Mouse (Mus musculus) Muller cell, postnatal 12 days (primary cell): ENCODE data around the gene Bpifb9a.
A peak's percentile ranks its signal among the peaks of the same experiment; 100 is the strongest.
"Not testable (repeated sequence)": the region's sequence is repeated elsewhere in the genome, so short reads cannot be mapped to it uniquely, and the experiment has no call there.

ENCODE experiments used
- DNase-seq: peaks from one replicate; pipeline ENCODE4 v3.0.0-alpha.2; 2015; ENCODE audit errors: inconsistent ontology term

Bpifb9a gene

DNA sequence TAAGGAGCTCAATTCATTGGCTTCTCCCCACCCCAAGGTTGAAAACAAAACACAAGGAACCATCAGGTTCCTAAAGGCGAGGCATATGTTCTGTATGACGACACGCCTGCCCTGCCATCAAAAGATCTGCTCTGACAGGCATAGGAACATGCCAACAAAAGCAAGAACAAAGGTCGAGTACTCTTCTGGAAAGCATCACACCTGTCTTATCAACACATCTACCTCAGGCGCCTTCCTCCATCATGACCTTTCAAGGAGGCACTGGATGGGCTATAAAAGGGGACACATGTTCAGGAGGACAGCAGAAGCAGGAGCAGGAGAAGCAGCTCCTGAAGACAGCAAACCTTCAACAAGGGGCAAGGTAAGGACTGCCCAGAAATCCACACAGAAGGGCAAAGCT lies at the start of gene Bpifb9a:
Gene Bpifb9a (plus strand): TSS at position 301 of the 400 bp plus-strand sequence.
- not testable (repeated sequence) for DNase-seq

DNA sequence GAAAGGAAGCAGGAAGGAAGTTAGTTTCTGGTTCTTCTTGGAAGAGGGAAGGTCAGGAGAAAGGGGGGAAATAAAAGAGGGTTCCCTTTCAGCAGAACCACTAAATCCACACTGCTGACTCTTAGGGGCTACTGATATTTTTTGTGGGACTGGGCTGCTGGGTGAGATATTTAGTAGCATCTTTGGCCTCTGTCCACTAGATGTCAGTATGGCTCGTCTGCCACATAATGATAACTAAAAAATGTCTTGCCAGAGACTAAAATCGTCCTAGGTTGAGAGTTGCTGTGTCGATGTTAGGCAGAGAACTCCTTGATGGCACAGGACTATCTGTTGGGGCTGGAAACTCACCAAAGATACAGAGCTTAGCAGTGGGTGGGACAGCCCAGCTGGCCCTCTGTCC lies 48.5 kb upstream of the Bpifb9a start:
- DNase-seq, result peak; percentile 22

DNA sequence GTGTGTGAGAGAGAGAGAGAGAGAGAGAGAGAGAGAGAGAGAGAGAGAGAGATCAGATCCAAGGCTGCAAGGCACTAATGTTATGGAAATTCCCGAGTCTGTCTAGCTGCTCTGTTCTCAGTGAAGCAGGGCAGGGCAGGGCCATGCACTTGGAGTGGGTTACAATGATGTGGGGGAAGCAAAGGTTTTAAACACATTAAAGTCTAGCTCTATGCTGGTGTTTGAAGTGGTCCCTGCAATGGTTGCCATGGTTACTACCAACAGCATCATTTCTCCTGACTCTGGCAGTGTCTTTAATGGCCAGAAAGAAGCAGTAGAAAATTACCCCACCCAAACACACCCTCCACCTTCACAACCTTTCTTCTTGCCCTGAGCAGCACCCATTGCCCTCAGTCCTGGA lies 46.5 kb upstream of the Bpifb9a start:
- no peak for DNase-seq

GRCm38 (mm10) chr2:154211881-154212280 lies 45.8 kb upstream of the Bpifb9a start:
- DNase-seq, result no peak

GRCm38 (mm10) chr2:154215191-154215590 lies 42.5 kb upstream of the Bpifb9a start:
- DNase-seq, result peak; percentile 86

- no peak for DNase-seq
These were observed 37.7 kb upstream of the Bpifb9a start for GRCm38 (mm10) chr2:154219950-154220349.

- DNase-seq, result peak; percentile 58
These were observed 34.3 kb upstream of the Bpifb9a start, which contains the start of gene Bpifb5 for GRCm38 (mm10) chr2:154223265-154223916. TSS of gene Bpifb5 (plus strand) at chr2:154223742.

DNA sequence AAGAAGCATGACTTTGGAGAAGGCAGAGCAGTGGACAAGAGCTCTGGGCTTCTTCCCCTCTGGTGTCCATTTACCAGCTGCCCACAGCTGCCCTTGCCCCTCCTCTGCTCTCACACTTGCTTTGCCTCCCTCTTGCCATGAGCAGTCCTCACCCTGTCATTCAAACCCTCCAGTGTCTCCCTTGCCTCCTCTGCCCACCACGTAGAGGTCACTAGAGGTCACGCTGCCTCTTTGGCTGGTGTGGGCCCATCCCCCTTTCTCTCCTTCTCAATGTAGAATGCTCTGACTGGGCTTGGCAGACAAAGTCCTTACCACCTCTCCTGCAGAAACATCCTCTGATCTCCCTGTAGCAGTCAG lies 33.8 kb upstream of the Bpifb9a start:
- no peak for DNase-seq

DNA sequence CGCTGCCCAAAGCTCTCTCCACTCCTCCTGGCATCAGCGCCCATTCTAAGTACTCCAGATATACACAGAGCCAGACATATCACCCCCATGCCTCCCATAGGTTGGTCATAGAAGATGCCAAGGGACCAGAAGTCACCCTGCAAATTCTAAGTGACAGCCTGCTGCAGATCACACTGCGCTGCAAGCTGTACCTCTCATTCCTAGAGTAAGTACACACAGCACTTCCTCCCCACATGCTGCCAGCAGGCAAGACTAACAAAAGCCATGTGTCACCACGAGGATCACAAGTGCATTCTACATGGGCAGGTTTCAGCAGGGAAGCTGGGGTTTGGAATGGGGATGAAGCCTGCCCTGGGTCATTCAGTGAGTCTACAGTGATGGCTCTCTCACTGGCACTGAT lies 30.7 kb upstream of the Bpifb9a start:
- DNase-seq, result no peak

DNA sequence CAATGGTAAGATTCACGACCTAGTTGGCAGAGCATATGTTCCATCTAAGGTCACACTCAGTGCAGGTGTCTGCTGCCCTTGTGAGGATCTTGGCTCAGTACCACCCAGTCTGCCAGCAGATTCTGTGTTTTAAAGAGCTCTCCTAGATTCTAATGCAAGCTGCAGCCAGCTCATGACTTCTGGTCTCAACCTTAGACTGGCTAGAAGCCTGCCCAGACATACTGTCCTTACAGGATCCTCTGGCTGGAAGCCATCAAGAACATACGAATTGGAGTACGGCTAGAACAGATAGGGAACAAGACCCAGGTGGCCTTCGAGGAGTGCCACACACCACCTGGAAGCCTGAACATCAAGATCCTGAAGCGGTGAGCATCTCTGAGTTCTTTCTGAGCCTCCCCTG lies 29.8 kb upstream of the Bpifb9a start:
- no peak for DNase-seq

- DNase-seq, result no peak
These were observed 24.2 kb upstream of the Bpifb9a start for GRCm38 (mm10) chr2:154233426-154233825.

DNA sequence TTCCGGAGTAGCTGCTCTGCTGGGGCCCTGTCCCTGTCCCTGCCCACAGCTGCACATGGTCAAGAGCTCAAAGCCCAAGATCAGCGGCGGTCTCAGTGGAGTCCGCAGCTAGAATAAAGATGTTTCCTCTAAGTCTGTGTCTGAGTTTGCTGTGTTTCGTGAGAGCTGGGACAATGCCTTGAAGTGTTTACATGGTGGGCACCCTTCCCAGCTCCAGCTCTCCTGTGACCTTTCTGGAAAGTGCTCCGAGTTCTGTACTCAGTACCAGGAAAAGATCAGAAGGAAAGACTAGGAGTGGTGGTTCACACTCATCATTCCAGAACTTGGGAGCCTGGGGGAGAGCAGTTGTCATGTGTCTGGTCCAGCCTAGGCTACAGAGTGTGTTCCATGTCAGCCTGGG lies 16.9 kb upstream of the Bpifb9a start:
- no peak for DNase-seq

DNA sequence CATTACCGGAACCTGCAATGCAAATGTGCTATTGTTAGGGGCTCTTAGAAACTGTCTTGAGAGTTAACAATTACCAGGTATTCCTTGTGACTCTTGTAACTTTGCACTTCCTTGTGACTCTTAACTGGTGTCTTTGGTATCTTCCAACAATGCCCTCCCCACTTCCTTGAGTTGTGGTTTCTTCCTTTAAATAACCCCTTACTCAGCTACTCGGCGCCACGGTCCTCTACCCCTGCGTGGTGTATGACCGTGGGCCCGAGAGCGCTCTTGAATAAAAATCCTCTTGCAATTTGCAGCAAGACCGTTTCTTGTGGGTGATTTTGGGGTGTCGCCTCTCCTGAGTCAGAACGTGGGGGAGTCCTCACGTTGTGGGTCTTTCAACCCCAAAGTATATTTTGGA lies 14.9 kb upstream of the Bpifb9a start:
- DNase-seq, result not testable (repeated sequence)

- DNase-seq, result no peak
These were observed 14.2 kb upstream of the Bpifb9a start for GRCm38 (mm10) chr2:154243356-154244036.

- DNase-seq, result no peak
These were observed 12.3 kb upstream of the Bpifb9a start for GRCm38 (mm10) chr2:154245322-154245721.

DNA sequence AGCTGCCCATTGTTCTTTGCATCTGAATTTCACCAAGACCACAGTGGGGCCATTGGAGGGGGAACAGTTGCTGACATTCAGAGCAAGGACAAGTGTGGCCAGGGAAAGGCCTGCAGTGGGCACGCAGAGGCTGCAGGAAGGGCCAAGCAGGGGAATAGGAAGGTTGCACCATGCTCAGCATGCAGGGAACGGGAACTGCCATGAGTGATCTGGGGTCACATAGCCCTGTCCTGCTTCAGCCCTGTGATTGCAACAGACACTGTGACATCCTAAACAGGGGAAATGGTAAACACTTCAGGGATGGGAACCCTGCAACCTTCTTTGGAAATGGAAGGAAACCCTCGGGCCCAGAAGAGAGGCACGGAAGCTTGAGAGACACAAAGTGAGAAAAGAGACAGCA lies 2.4 kb upstream of the Bpifb9a start:
- not testable (repeated sequence) for DNase-seq

GRCm38 (mm10) chr2:154255770-154256169 lies 1.9 kb upstream of the Bpifb9a start:
- no peak for DNase-seq

- DNase-seq, result not testable (repeated sequence)
These were observed 6.7 kb downstream of the Bpifb9a start for GRCm38 (mm10) chr2:154264397-154264796.

DNA sequence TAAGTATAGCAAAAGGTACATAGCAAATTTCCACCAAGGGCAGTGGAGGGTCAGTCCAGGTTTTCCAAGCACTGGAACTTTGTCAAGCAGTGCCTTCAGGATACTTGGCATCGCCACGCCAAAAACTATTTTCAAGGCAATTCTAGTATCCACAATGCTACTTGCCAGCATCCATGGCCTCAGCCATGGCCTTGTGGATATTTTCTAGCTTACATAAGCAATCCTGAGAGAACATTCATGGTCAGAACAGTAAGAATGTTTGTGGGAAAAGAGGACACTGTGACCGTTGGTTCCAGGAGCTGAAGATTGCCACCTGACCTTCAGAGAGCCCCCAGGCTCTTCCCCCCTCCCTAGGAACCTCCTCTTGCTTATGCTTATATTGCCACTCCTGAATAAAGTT lies 34.2 kb downstream of the Bpifb9a start:
- DNase-seq, result not testable (repeated sequence)

DNA sequence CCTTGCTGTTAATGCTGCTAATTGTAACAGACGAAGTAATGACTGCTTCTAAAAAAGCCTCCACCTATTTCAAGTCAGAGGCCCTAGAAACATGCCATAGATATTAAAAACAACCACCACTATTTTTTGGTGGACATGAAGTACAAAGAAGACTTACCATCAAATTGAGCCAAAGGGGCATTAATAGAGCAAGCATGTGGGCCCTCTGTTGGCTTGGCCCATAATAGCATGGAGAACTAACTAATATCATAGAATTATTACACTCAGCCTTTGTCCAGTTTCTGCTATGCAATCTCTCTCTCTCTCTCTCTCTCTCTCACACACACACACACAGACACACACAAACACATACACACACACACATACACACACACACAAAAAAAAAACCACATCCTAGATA lies 35.2 kb downstream of the Bpifb9a start:
- DNase-seq, result no peak

GRCm38 (mm10) chr2:154294746-154295145 lies 37.1 kb downstream of the Bpifb9a start:
- DNase-seq, result peak; percentile 17

- DNase-seq, result peak; percentile 24
These were observed 42.8 kb downstream of the Bpifb9a start for GRCm38 (mm10) chr2:154300496-154300895.

DNA sequence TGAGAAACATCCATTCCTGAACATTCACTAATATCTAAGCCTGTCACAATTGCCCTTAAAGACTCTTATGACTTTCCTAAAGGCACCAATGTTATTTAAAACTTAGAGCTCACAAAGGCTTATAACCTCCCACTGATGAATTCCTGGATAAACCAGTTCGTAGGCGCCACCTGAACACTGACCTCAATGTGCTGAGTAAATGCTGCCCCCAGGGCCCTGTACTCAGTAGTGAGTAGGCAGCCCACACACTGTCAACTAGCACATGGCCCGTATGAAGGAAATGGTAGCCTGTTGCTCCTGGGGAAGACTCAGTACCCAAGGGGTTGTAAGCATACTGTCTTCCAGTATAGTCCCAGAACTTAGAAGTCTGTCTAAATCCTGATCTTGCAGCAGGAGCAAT lies 44.1 kb downstream of the Bpifb9a start:
- no peak for DNase-seq
